Mouse (Mus musculus): ENCODE data around the gene Nucks1.
A peak's percentile ranks its signal among the peaks of the same experiment; 100 is the strongest.

DNA sequence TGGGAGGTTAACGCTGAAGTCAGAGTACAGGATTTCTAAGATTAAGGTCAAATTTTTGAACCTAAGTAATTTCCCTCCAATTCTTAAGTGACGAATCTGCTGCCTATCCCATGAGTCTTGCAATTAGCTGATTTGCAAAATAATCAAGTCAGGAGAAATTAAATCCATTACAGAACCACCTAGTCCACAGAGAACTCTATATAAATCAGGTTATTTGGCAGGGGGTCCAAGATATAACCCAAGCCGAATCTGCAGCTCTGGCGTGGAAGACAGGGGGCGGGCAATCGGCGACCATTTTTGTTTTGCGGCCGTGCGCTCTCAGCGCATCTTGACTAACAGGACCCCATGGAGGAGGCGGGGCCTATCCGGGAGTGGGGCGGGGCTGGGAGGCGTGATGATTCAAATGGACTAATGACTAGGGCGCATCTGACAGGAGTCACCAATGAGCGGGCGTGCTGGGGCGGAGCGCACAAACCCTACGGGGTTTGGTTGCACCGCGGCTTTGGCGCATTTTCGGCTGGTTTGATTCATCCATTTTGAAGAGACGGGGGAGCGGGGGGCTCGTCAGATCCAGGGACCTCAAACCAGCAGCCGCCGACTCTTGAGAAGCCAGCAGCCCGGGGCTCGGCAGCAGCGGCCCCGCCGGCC, at the start of gene Nucks1:
- no peak for TF ChIP-seq TCF12 (IDR thresholded peaks at IDR 0.05; ENCODE audit: insufficient read depth, poor library complexity, severe bottlenecking)
- TF ChIP-seq POLR2A (IDR thresholded peaks at IDR 0.05; ENCODE audit: insufficient read length, low read depth), result no peak
- TF ChIP-seq TCF3 (IDR thresholded peaks at IDR 0.05; ENCODE audit: insufficient read length, low read depth), result no peak
- TF ChIP-seq MYOG (IDR thresholded peaks at IDR 0.05; ENCODE audit: control insufficient read depth in 1 of 3, insufficient read depth in 1 of 3, insufficient read length in 2 of 3, low read depth in 2 of 3), result no peak
- TF ChIP-seq POLR2AphosphoS2 (IDR thresholded peaks at IDR 0.05; ENCODE audit: insufficient read length, low read depth), result no peak
- TF ChIP-seq MAX (IDR thresholded peaks at IDR 0.05; ENCODE audit: low read depth), result no peak
- no peak for TF ChIP-seq MYOD1 (IDR thresholded peaks at IDR 0.05; ENCODE audit: control insufficient read depth in 1 of 3, insufficient read length in 2 of 3, low read depth in 2 of 3)
- TF ChIP-seq E2F4 (IDR thresholded peaks at IDR 0.05; ENCODE audit: insufficient read depth), result peak; percentile 67
- TF ChIP-seq CEBPB (IDR thresholded peaks at IDR 0.05; ENCODE audit: insufficient read depth, poor library complexity, severe bottlenecking), result no peak
- no peak for TF ChIP-seq USF1 (IDR thresholded peaks at IDR 0.05; ENCODE audit: low read depth)
- peak; percentile 70 for TF ChIP-seq SRF (IDR thresholded peaks at IDR 0.05; ENCODE audit: control insufficient read depth, insufficient read length, low read depth)

Data from myocyte (in vitro differentiated cells).